Mouse (Mus musculus): ENCODE results near the gene Vps16.

GRCm38 (mm10) chr2:130475764-130476163 is 51.6 kb downstream of the Vps16 start:
- no peak for TF ChIP-seq POLR2A (IDR thresholded peaks at IDR 0.05; ENCODE audit: low read depth, low read length)
- no peak for TF ChIP-seq CTCF (IDR thresholded peaks at IDR 0.05; ENCODE audit: extremely low read depth, insufficient read length, insufficient replicate concordance, low read depth, low read length)

Data from small intestine, adult 2 months (tissue).